Comparison of ENCODE assay signal across 13 mouse cellular contexts in the genomic region with DNA sequence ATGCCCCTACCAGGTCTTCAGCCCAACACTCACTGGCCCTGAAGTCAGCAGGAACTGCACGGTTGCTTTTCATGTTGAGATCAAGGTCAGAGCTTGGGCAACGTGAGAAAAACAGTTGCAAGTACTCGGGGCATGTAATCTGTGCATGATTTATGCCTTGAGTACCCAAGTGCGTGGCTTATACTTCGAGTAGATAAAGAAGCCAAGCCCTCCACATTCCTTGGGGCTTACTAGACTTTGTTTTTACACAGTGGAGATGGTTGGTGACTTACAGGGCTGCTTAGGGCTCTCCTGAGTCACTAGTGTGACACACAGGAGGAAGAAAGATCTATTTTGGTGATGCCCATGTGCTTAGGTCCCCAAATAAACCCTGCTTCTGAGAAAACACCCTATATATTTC.
DNase-seq lines count a peak whose midpoint lies in the region; ATAC-seq lines count a peak whose summit lies in the region.
"Had no signal": no experiment of that assay in that cellular context is flagged by ENCODE, and none has a peak within 500 bp of the region (broad histone marks: within the 10 kb centered on the region; RNA-seq: fewer than 3 reads in every experiment).

No protein-coding gene starts in this region.

- peak; percentile 82 for DNase-seq in heart, adult 11 months
- DNase-seq in lung, postnatal 25 days (ENCODE audit: low spot score) = peak; percentile 21
- no peak for DNase-seq in lung, postnatal 10 days
- DNase-seq in layer of hippocampus, adult 9-11 months = no peak
- no peak for DNase-seq in spleen, postnatal 4 days (ENCODE audit: low spot score in 2 of 2)
- DNase-seq: kidney, adult 18-20 months had no signal

- 28% methylated on average over 5 of the region's 5 CpGs for WGBS in heart, embryonic 12.5 days
- 46% methylated on average over 5 of the region's 5 CpGs for WGBS in embryonic facial prominence, embryonic 13.5 days
- WGBS in stomach, embryonic 15.5 days = 24% methylated on average over 5 of the region's 5 CpGs

- no peaks in the 10 kb centered on the region for H3K27me3 ChIP-seq in heart, embryonic 12.5 days (replicated peaks)
- H3K27me3 ChIP-seq in embryonic facial prominence, embryonic 13.5 days = no peaks in the 10 kb centered on the region
- no peaks in the 10 kb centered on the region for H3K27me3 ChIP-seq in stomach, embryonic 15.5 days (replicated peaks)
- H3K27me3 ChIP-seq: CH12.LX; heart, embryonic 13.5 days; liver, embryonic 15.5 days; midbrain, embryonic 15.5 days had no signal

- H3K27ac ChIP-seq in heart, embryonic 12.5 days (ENCODE audit: poor library complexity, severe bottlenecking) = no peak overlapping the region
- H3K27ac ChIP-seq in embryonic facial prominence, embryonic 13.5 days = peak overlapping the region; percentile 17; the same call in 1 of the 2 replicates
- no peak overlapping the region for H3K27ac ChIP-seq in stomach, embryonic 15.5 days
- H3K27ac ChIP-seq: heart, embryonic 13.5 days; liver, embryonic 15.5 days; midbrain, embryonic 15.5 days had no signal

- no peak overlapping the region for H3K4me2 ChIP-seq in heart, embryonic 12.5 days
- no peak overlapping the region for H3K4me2 ChIP-seq in embryonic facial prominence, embryonic 13.5 days
- H3K4me2 ChIP-seq in stomach, embryonic 15.5 days = no peak overlapping the region
- H3K4me2 ChIP-seq: liver, embryonic 15.5 days; midbrain, embryonic 15.5 days had no signal

- peaks cover 19% of the 10 kb centered on the region for H3K4me1 ChIP-seq in heart, embryonic 12.5 days (replicated peaks)
- H3K4me1 ChIP-seq in embryonic facial prominence, embryonic 13.5 days = peaks cover 38% of the 10 kb centered on the region
- H3K4me1 ChIP-seq in stomach, embryonic 15.5 days = peaks cover 15% of the 10 kb centered on the region
- H3K4me1 ChIP-seq: liver, embryonic 15.5 days; midbrain, embryonic 15.5 days had no signal

- no peak overlapping the region for H3K4me3 ChIP-seq in heart, embryonic 12.5 days
- H3K4me3 ChIP-seq in embryonic facial prominence, embryonic 13.5 days = no peak overlapping the region
- H3K4me3 ChIP-seq in stomach, embryonic 15.5 days (replicated peaks) = no peak overlapping the region
- H3K4me3 ChIP-seq: heart, embryonic 13.5 days; liver, embryonic 15.5 days; midbrain, embryonic 15.5 days had no signal

- no peak for ATAC-seq in heart, embryonic 12.5 days (ENCODE audit: insufficient number of reproducible peaks, low FRiP score)
- ATAC-seq in embryonic facial prominence, embryonic 13.5 days (ENCODE audit: insufficient number of reproducible peaks, insufficient read depth, low FRiP score, low TSS enrichment, low read depth) = no peak
- 0 out of 2 replicates have a peak, but pooled peaks have one; percentile 47 for ATAC-seq in stomach, embryonic 15.5 days (ENCODE audit: insufficient read depth, low FRiP score, low read depth)
- ATAC-seq: midbrain, embryonic 15.5 days had no signal

- H3K36me3 ChIP-seq in heart, embryonic 12.5 days = no peaks in the 10 kb centered on the region
- H3K36me3 ChIP-seq in embryonic facial prominence, embryonic 13.5 days = no peaks in the 10 kb centered on the region
- H3K36me3 ChIP-seq in stomach, embryonic 15.5 days = no peaks in the 10 kb centered on the region
- H3K36me3 ChIP-seq: heart, embryonic 13.5 days; liver, embryonic 15.5 days; midbrain, embryonic 15.5 days had no signal

- H3K9me3 ChIP-seq in heart, embryonic 12.5 days (replicated peaks) = no peaks in the 10 kb centered on the region
- H3K9me3 ChIP-seq in embryonic facial prominence, embryonic 13.5 days = no peaks in the 10 kb centered on the region
- no peaks in the 10 kb centered on the region for H3K9me3 ChIP-seq in stomach, embryonic 15.5 days
- H3K9me3 ChIP-seq: heart, embryonic 13.5 days; liver, embryonic 15.5 days; midbrain, embryonic 15.5 days had no signal

- no peak overlapping the region for H3K9ac ChIP-seq in heart, embryonic 12.5 days
- H3K9ac ChIP-seq in embryonic facial prominence, embryonic 13.5 days = no peak overlapping the region
- H3K9ac ChIP-seq in stomach, embryonic 15.5 days = no peak overlapping the region
- H3K9ac ChIP-seq: heart, embryonic 13.5 days; liver, embryonic 15.5 days; midbrain, embryonic 15.5 days had no signal

Comparison
In these comparisons a context has a peak if more than half of its experiments do, and no peak if none do; other contexts are left out.
1. DNase-seq: peak in heart, adult 11 months (single experiment) and lung, postnatal 25 days (single experiment); none in lung, postnatal 10 days (single experiment), layer of hippocampus, adult 9-11 months (single experiment) and spleen, postnatal 4 days (0 of 2).